Mouse (Mus musculus) heart, postnatal 25 days (tissue): ENCODE measurements around the gene Hipk1. TPM values are rescaled to one million over a fixed set of nuclear protein-coding genes. Genes with fewer than 3 reads are reported as not detected.
"Not testable (repeated sequence)": the region's sequence is repeated elsewhere in the genome, so short reads cannot be mapped to it uniquely, and the experiment has no call there.

Experiments
- DNase-seq: peaks from one replicate; pipeline ENCODE4 v3.0.0; 2022; ENCODE audit warnings: low spot score
- intact Hi-C: fragments of 180-260 bp; cut with DNase I; formaldehyde crosslinking; loops from one replicate; pipeline ENCODE4 v1.15.1; 2025
- total RNA-seq, 2 experiments: library from RNA; stranded (reverse); gene quantifications; 2 replicates each; pipeline ENCODE4 v1.2.3; 2021

The Hipk1 gene
- total RNA-seq = 100 to 1,000 TPM in 1 of 2 experiments, 10 to 100 TPM in 1; 90.0 to 101 TPM

GRCm38 (mm10) chr3:103791230-103792110, at the start of gene Hipk1:
Gene Hipk1, minus strand, starts transcription at chr3:103791563.
- DNase-seq = peak; percentile 92
- intact Hi-C loops = loop anchor here (1.0 kb wide), 2 partner anchors 10 to 18 kb away; partner anchors contain the start of genes Ap4b1, Dclre1b and Gm43064

GRCm38 (mm10) chr3:103840946-103841345, 49.6 kb upstream of the Hipk1 start:
- intact Hi-C loops, DNase-seq: not testable (repeated sequence)

DNA sequence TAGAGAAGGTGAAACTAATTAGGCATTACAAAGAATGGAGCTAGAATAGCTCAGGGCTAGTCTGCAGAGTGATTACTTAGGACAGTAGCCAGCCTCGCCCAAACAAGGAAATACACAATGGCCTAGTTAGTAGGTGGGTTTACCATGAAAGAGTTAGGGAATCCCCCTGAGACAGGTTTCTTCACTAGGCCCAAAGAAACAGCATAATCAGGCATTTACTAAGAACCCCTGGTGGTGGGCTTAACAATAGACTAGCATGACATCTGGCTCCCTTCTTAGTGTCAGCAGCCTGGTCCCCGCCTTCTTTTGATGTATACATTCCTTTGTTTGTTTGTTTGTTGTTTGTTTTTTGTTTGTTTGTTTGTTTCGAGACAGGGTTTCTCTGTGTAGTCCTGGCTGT, 48.8 kb upstream of the Hipk1 start:
- intact Hi-C loops, DNase-seq: not testable (repeated sequence)

DNA sequence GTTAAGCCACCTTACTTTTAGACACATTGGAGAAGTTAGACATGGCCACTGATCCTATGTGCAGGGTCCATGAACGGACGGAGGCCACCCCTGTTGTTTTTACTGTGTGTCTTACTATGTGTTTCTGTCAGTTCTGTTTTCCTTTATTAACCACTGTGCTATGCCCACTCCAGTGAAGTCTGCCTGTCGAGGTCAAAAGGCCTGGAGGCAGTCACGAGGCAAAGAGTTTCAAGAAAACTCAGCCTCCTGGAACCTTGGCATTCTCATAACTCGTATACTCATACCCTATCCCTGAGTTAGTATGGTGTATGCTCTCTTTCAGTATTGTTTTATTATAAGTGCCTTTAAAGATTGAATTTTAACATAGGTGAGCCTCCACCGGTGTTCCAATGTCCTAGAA, 48.3 kb upstream of the Hipk1 start:
- intact Hi-C loops = no loop called here
- no peak for DNase-seq

GRCm38 (mm10) chr3:103836453-103836852, 45.1 kb upstream of the Hipk1 start:
- intact Hi-C loops = no loop called here
- DNase-seq = no peak

GRCm38 (mm10) chr3:103835951-103836310, 44.6 kb upstream of the Hipk1 start:
- DNase-seq = no peak
- intact Hi-C loops = no loop called here

- DNase-seq = no peak
- intact Hi-C loops = no loop called here
These were observed 44.0 kb upstream of the Hipk1 start for GRCm38 (mm10) chr3:103835272-103835950.

DNA sequence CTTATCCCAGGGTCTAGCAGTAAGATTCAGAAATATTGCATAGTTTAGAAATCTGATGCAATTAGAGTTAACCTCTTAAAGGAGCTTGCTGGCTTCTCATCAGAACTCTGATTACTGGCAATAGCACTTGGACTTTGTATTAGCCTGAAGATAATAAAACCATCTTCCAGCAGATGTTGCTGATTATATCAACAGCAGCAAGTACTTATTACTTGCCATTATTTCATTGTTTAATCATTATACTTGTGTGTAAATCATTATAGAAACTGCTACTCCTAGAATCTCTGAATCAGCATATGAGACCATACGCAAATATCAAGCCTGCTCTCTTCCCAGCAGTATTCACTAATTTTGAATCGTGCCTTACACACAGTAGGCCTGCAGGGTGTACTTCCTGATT, 42.6 kb upstream of the Hipk1 start:
- no peak for DNase-seq
- intact Hi-C loops = no loop called here

DNA sequence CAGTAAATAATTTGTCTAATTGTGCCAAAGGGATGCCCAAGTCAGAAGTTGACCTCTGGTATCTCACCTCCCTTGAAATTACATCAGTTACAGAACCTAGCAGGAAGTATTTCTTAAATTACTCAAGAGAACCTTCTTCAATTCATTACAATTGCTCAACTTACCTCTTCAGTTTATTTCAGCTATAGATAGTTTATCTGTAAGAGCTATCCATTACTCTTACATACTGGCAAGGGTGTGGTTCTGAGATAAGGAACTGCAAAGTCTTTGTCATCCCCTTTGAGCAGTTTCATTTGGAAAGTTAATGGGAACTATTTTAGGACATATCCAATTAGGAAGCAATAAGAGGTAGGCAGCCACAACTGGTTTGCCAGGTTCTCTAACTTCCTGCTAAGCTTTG, 41.1 kb upstream of the Hipk1 start, which contains the start of gene Bcl2l15:
Bcl2l15 (plus strand) TSS at position 176 of the 400 bp plus-strand sequence.
- intact Hi-C loops = no loop called here
- no peak for DNase-seq

DNA sequence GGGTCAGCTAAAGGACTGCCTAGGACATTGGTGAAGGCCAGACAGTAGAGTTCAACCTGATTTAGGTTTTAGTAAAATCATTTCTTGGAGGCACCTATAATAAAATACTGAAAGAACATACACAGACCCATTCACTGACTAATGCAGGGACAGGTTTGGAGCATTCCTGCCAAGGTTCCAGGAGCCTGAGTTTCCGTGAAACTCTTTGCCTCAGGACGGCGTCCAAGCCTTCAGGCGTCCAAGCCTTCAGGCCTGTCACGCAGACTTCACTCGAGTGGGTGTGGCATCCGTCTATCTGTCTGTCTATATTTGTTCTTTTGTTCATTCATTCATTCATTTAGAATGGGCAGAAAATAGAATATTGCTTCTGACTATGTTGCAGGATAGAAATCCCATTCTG, 39.8 kb upstream of the Hipk1 start:
- intact Hi-C loops = no loop called here
- no peak for DNase-seq

DNA sequence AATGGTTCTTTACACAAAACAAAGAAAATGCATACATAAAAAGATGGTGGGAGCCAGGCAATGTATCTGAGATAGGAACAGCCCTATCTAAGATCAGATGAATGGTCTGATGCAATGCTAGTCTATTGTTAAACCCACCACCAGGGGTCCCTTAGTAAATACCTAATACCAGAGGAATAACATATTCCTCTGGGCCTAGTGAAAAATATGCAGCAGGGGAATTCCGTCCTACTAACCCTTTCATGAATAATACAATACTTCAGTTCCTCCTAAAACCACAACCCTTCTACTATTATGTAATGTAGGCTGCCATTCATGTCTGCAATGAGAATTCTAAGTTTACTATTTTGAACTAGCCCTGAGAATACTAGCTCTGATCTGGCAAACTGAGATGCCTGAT, 39.3 kb upstream of the Hipk1 start:
- intact Hi-C loops = not testable (repeated sequence)

DNA sequence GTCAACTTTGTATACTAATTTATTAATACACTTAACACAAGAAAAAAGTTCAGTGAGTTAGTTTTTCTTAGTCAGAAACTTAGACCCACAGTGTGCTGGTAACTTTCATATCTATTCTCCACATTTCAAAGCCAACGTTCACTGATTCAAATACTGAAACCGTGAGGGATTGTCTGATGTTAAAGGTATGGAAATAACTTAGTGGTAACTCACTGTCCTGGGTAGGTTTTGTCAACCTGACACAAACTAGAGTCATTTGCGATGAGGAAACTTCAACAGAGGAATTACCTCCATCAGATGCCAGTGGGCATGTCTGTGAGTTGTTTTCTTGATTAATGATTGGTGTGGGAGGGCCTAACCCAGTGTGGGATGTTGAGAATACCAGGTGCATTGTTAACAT, 37.7 kb upstream of the Hipk1 start:
- intact Hi-C loops = no loop called here

More for the DNA sequence above, 39.3 kb upstream of the Hipk1 start:
- DNase-seq = not testable (repeated sequence)

DNA sequence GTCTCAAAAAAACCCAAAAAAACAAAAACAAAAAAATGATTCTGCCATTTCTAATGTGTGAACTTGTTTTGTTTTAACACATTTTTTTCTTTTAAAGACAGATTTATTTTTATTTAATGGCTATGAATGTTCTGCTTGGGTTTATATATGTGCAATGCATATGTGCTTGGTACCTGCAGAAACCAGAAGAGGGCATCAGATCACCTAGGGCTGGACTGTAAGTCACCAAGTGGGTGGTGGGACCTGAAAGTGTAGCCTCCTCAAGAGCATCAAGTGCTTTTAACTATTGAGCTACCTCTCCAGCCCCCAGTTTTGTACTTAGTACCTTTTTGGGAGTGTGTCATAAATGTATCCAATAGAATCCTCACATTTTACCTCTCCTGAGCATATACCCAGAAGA, 36.2 kb upstream of the Hipk1 start:
- intact Hi-C loops = no loop called here
- no peak for DNase-seq

More for the DNA sequence above, 37.7 kb upstream of the Hipk1 start:
- DNase-seq = no peak

DNA sequence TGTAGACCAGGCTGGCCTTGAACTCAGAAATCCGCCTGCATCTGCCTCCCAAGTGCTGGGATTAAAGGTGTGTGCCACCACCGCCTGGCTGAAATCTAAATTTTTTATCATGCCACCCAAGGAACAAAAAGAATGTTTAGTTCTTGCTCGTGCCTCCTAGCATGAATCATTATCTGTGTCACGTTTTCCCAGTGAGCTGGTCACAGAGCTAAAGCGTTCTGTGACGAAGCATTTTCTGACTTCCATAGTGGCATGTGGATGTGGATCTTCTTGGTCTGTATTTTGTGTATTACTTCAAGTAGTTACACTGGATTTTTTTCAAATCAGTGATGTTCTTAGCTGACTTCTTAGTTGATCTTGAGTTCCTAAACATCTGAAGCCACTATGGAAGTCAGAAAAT, 19.6 kb upstream of the Hipk1 start:
- no peak for DNase-seq
- intact Hi-C loops = loop anchor here (5.0 kb wide), 1 partner anchor 59 kb away; no protein-coding TSS in a partner anchor

- intact Hi-C loops = loop anchor here (1.0 to 5.0 kb wide), 2 partner anchors 18 to 57 kb away; partner anchors contain the start of gene Hipk1
- DNase-seq = no peak
These were observed 18.4 kb upstream of the Hipk1 start for GRCm38 (mm10) chr3:103809799-103810150.

- intact Hi-C loops = loop anchor here (1.0 kb wide), 1 partner anchor 18 kb away; the partner anchor contains the start of gene Hipk1
- DNase-seq = peak; percentile 81
These were observed 17.8 kb upstream of the Hipk1 start, which contains the start of the genes Dclre1b, Ap4b1 and Gm43064 for GRCm38 (mm10) chr3:103808891-103809798. Gene Dclre1b, minus strand, starts transcription at chr3:103809444. Gene Ap4b1, plus strand, starts transcription at chr3:103809520. Gene Gm43064, plus strand, starts transcription at chr3:103809573.

GRCm38 (mm10) chr3:103805671-103806070, 14.3 kb upstream of the Hipk1 start:
- intact Hi-C loops = no loop called here

GRCm38 (mm10) chr3:103802861-103803260, 11.5 kb upstream of the Hipk1 start:
- no peak for DNase-seq
- intact Hi-C loops = loop anchor here (5.0 kb wide), 1 partner anchor 36 kb away; no protein-coding TSS in a partner anchor

More at GRCm38 (mm10) chr3:103805671-103806070, 14.3 kb upstream of the Hipk1 start:
- no peak for DNase-seq
